Mouse (Mus musculus) T-cell, adult 2 months (primary cell): ENCODE measurements around the gene Hax1.
A peak's percentile ranks its signal among the peaks of the same experiment; 100 is the strongest.

Source experiments
- DNase-seq: peaks from one replicate; pipeline ENCODE4 v3.0.0; 2022; ENCODE audit warnings: low spot score

The Hax1 gene

DNA sequence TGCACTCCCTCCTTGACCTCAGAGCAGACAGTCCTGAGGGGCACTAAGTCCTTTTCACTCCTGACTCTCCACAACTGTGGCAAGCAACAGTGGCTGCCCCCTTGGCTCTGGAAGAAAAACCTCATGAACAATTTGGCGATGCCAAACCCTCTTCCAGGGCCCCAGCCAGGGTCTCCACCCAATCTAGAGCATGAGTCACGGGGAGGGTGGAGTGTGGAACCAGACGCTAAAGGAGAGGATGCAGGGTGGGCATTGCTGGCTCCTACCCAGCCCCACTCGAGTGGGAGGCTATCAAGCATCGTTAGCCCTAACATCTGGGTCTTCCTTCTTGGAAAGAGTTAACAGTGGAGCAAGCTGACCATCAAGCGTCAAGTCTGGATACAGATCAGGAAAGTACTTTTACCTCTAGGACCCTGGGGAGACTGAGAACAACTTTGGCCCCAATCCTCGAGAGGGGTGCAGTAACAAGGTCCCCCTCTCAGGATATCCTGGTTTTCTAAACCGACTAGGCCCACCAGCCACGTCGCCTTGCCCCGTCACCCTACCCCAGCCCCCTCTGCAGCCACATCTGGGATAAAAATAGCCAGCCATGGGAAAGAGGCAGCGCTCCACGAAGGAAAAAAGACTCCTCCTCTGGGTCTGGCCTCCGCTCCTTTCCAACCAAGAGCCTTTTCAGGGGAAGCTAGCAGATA is 36.4 kb downstream of the Hax1 start:
- no peak for DNase-seq

DNA sequence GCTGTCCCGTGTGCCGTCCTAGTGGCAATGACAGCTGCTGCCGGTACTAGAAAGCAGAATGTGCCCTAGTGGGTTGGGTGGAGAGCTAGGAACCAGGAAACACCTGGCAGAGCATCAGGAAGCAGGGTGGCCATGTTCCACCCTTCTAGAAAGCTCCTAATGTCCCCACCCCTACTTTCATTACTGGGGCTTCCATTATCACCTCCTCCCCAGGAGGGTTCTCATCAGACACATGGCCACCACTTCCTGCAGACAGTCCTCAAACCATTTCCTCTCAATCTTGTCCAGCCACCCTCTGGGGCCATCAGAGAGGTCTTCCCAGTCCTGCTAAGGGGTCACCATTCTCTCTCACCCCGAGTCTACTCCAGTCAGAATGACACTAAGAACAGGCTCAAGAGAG is 37.1 kb downstream of the Hax1 start:
- DNase-seq, result peak; percentile 20

DNA sequence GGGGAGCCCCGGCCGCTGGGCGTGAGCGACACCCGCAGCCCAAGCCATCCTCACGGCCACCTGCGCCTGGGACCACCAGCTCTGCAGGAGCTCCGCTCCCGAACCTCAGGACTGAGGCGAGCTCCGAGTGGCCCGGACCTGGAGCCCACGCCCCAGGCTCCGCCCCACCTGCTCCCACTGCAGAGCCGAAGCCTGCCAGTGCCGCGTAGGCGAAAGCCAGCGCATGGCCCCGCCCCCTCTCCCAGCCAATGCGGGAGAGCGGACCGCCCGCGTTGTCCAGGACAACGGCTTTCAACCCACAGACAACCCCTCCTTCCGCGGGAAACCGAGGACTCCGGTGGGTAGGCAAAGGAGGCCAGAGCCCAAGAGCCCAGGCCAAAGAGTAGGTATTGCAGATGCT is 38.1 kb downstream of the Hax1 start:
- peak; percentile 88 for DNase-seq

DNA sequence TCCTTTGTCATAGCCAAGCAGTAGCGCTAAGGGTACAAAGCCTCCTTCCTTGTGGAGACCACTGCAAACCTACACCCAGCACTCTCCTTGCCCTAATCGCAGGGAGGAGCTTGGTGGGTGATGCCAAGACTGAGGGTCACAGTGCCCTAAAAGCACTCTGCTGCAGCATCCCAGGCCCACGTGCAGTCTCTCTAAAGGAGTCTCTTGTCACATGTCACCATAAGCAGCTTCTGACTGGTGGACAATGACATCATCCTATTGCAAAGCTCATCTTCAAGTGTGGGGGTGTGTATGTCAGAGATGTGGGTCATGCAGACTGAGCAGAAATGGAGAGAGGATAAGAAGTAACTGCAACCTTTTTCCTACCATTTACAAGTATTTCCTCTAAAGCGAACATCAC is 39.1 kb downstream of the Hax1 start:
- no peak for DNase-seq

DNA sequence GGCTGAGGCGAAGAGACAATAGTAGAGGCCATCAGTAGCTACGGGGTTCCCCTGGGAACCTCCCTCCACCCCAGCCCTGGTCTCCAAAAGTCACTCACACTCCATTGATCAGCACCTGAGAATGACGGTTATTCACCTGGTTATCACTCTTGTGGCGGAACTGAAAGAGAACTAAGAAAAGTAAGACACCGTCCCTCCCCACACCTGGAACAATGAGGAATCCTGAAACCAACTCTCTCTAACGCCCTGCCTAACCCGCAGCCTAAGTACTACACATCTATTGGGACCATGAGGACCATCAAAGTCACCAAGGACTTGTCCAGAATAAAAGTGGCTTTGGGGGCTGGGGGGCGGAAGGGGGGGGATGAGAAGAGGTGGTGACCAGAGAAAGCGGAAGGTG is 40.7 kb downstream of the Hax1 start:
- DNase-seq, result no peak

DNA sequence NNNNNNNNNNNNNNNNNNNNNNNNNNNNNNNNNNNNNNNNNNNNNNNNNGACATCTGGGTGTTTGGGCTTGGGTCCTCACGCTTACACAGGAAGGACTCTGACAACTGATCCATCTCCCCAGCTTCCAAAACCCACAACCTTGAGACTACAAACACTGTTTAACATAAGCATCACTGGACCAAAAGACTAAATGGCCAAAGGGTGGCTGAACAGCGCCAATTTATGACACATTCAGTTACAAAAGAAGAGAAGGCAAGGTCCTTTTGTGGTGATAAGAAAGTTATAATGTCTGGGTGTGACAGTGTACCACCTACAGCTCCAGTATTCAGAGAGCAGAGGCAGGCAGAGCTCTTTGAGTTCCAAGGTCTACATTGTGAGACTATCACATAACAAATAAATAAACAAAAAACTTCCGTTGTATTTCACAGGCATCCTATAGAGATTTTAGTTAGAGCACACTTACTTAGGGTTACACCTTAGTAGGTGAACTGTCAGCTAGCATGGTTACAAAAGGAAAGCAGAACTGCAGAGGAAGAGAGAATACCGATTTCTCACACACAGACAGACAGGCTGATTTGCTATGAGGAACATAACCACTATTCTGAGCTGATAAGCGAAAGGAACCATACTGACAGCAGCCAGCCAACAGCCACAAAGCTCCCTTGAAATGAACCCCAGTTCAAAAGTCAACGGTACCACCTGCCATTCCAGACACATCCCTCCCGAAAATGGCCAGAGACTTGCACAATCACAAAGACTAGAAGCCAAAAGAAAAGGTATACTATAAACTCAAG is 42.2 kb downstream of the Hax1 start:
- no peak for DNase-seq

DNA sequence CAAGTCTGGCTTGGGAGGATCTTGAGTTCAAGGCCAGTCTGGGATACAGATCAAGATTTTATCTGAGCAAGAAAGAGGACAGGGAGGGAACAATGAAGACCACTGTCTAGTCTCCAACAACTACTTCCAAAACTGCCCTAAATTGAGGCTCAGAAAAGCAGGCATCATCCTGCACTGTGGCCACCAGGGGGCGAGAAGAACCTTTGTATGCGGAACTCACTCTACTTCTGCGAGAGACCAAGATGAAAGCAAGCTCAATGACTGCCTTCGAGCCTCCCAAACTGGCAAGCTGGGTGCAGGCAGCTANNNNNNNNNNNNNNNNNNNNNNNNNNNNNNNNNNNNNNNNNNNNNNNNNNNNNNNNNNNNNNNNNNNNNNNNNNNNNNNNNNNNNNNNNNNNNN is 45.2 kb downstream of the Hax1 start:
- DNase-seq, result peak; percentile 82

DNA sequence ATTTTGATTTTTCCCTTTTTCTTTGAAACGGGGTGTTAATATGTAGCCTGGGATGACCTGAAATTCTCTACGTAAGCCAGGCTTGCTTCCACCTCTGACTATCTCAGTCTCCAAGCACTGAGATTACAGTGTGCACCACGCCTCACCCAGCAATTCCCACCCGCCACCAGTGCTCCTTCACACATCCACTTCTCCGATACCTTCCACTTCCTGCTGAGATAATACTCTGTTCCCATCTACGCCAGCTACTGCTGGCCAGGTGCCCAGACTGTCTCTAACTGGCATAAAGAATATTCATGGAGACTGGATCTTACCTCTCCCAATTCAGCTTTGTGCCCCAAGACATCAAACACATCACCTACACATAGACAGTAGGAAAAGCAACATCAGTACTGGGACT is 49.9 kb downstream of the Hax1 start:
- no peak for DNase-seq

DNA sequence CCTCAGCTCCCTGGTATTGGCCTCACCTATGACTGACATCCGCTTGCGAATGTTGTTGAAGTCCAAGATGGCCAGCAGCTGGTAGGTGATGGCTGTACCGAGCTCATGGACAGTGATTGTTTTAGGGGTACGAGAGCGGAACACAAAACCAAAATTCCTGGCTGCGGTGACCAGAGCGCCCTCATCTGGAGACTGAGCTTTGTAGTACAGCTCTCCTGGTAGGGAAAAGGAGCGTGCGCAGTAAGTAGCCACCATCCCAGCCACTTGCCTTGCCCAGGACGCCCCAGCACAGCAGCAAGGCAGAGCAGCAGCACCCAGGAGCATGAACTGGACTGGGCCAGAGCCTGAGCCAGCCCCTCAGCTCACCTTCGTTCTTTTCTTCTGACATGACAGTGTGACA is 50.6 kb downstream of the Hax1 start:
- no peak for DNase-seq
